Mouse (Mus musculus): ENCODE results near the gene Dapk1. TPM values are rescaled to one million over a fixed set of nuclear protein-coding genes. Genes with fewer than 3 reads are reported as not detected.

The Dapk1 gene
- polyA plus RNA-seq, 1 experiment from 2014 or later, result 3.3 TPM

DNA sequence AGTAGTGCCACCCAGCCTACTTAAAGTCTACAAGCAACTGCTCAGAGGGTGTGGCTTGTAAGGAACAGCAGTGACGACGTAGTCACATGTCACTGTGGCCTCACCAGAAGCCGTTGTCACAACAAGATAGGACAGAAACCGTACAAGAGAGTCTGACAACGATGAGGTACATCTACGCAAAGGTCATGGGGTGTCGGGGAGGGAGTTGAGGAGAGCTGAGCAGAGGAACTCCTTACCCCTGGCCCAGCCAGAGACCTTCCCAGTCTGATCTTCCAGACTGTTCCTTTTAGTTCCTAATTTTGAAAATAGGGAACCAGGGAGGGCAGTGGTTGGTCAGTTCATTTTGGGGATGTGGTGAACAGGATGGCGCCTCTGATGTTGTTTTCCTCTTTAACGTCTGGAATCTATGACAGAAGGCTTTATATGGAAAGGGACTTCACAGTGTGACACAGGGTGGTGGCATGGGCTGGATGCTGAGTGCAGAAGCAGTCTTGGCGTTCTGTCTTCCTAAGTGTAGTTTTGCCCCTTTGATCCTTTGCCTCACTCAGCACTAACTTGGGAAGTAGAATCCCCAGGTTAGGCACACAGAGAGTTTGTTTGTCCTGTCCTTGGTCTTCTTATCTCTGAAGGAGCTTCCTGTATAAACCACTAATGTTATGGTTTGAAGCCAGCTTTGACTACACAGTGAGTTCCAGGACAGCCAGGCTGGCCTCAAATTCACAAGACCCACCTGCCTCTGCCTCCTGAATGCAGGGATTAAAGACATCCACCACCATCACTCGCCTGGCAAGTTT is 71.3 kb downstream of the Dapk1 start:
- Histone ChIP-seq H3K4me1 (replicated peaks; ENCODE audit: control insufficient read depth, insufficient read depth, low read length) (no peaks in the 10 kb centered on the region), H3K36me3 (ENCODE audit: control insufficient read depth, insufficient read depth) (no peaks in the 10 kb centered on the region), H3K9ac (ENCODE audit: low read depth, low read length) (no peak overlapping the region), H3K4me3 (ENCODE audit: low read depth, low read length) (no peak overlapping the region), H3K9me3 (ENCODE audit: control insufficient read depth) (no peaks in the 10 kb centered on the region), H3K27me3 (replicated peaks; ENCODE audit: control insufficient read depth, insufficient read depth, low read length) (no peaks in the 10 kb centered on the region), H3K4me2 (replicated peaks; ENCODE audit: low read depth) (no peak overlapping the region), H3K27ac (ENCODE audit: low read depth, low read length) (no peak overlapping the region)
- ATAC-seq, result peak; percentile 64; the same call in 1 of the 2 replicates
- TF ChIP-seq CTCF (IDR thresholded peaks at IDR 0.05; ENCODE audit: low read depth), result no peak
- WGBS, result 69% methylated on average over 11 of the region's 11 CpGs

GRCm38 (mm10) chr13:60674301-60674700 is 72.6 kb downstream of the Dapk1 start:
- H3K4me2 ChIP-seq (replicated peaks; ENCODE audit: low read depth), result no peak overlapping the region
- 24% methylated on average over 2 of the region's 2 CpGs for WGBS
- no peaks in the 10 kb centered on the region for H3K4me1 ChIP-seq (replicated peaks; ENCODE audit: control insufficient read depth, insufficient read depth, low read length)
- no peak for ATAC-seq
- no peak overlapping the region for H3K9ac ChIP-seq (ENCODE audit: low read depth, low read length)
- H3K4me3 ChIP-seq (ENCODE audit: low read depth, low read length), result no peak overlapping the region
- no peaks in the 10 kb centered on the region for H3K9me3 ChIP-seq (ENCODE audit: control insufficient read depth)
- H3K36me3 ChIP-seq (ENCODE audit: control insufficient read depth, insufficient read depth), result no peaks in the 10 kb centered on the region
- no peak for TF ChIP-seq CTCF (IDR thresholded peaks at IDR 0.05; ENCODE audit: low read depth)
- H3K27me3 ChIP-seq (replicated peaks; ENCODE audit: control insufficient read depth, insufficient read depth, low read length), result no peaks in the 10 kb centered on the region
- H3K27ac ChIP-seq (ENCODE audit: low read depth, low read length), result no peak overlapping the region

DNA sequence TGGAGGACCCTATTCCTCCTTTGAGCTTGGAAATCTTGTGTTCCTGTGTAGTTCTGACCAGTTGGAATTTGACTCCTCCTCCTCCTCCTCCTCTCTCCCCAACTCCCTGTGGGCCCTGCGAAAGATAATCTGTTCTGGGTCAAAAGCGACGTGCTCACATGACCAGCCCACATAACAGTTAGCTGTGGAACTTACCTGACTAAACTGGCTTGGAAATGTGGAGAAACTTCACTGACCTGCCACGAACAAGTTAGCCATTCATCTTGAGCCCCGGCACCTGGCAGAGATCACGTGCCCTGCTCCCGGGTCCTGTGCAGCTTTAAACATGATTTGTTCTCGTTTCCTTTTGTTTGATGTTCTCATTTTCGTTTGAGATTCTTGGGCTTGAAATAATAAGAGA is 73.2 kb downstream of the Dapk1 start:
- 11% methylated on average over 9 of the region's 9 CpGs for WGBS
- ATAC-seq, result no peak
- Histone ChIP-seq H3K4me1 (replicated peaks; ENCODE audit: control insufficient read depth, insufficient read depth, low read length) (no peaks in the 10 kb centered on the region), H3K27me3 (replicated peaks; ENCODE audit: control insufficient read depth, insufficient read depth, low read length) (no peaks in the 10 kb centered on the region), H3K27ac (ENCODE audit: low read depth, low read length) (no peak overlapping the region), H3K36me3 (ENCODE audit: control insufficient read depth, insufficient read depth) (no peaks in the 10 kb centered on the region), H3K9me3 (ENCODE audit: control insufficient read depth) (no peaks in the 10 kb centered on the region), H3K4me2 (replicated peaks; ENCODE audit: low read depth) (peak overlapping the region; percentile 24; the same call in 1 of the 2 replicates), H3K4me3 (ENCODE audit: low read depth, low read length) (no peak overlapping the region), H3K9ac (ENCODE audit: low read depth, low read length) (no peak overlapping the region)
- TF ChIP-seq CTCF (IDR thresholded peaks at IDR 0.05; ENCODE audit: low read depth), result no peak

DNA sequence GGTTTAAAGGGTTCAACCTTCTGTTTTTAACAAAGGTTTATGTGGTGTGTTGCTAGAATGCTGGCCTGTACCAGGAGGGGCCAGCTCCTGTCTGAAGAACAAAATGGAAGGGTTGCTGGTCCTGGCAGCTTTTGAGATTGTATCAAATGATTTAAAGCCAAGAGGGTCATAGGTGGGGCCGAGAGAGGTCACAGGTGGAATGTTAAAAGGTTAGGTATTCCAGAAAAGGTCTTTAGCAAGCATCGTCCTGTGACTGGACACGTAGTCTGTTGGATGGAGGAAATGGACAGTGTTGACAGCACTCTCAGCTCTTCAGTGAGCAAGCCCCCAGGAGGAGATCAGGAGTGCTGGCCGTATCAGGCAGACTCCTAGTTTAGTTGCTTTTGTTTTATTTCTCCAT is 73.7 kb downstream of the Dapk1 start:
- Histone ChIP-seq H3K27me3 (replicated peaks; ENCODE audit: control insufficient read depth, insufficient read depth, low read length) (no peaks in the 10 kb centered on the region), H3K4me1 (replicated peaks; ENCODE audit: control insufficient read depth, insufficient read depth, low read length) (no peaks in the 10 kb centered on the region), H3K9me3 (ENCODE audit: control insufficient read depth) (no peaks in the 10 kb centered on the region), H3K4me2 (replicated peaks; ENCODE audit: low read depth) (no peak overlapping the region), H3K27ac (ENCODE audit: low read depth, low read length) (no peak overlapping the region), H3K9ac (ENCODE audit: low read depth, low read length) (no peak overlapping the region), H3K36me3 (ENCODE audit: control insufficient read depth, insufficient read depth) (no peaks in the 10 kb centered on the region), H3K4me3 (ENCODE audit: low read depth, low read length) (no peak overlapping the region)
- no peak for ATAC-seq
- TF ChIP-seq CTCF (IDR thresholded peaks at IDR 0.05; ENCODE audit: low read depth), result no peak
- 61% methylated on average over 4 of the region's 4 CpGs for WGBS

DNA sequence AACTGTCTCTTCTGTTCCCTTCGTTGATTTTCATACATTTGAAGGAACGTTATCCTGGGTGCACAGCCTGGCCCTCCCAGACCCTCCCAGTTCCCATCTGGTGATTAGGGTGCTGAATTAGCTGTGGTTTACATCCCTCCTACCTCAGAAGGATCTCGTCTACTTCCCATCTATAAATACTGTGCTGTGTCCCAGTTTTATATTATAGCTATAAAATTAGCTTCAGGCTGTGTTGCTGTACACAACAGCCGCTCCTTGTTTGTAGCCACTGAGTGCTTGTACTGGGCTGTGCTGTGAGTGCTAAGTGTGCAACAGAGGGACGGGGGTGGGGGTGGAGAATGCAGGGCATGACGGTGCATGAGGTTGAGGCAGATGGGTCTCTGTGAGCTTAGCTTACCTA is 77.2 kb downstream of the Dapk1 start:
- H3K27me3 ChIP-seq (replicated peaks; ENCODE audit: control insufficient read depth, insufficient read depth, low read length), result no peaks in the 10 kb centered on the region
- H3K27ac ChIP-seq (ENCODE audit: low read depth, low read length), result no peak overlapping the region
- no peak for TF ChIP-seq CTCF (IDR thresholded peaks at IDR 0.05; ENCODE audit: low read depth)
- no peaks in the 10 kb centered on the region for H3K9me3 ChIP-seq (ENCODE audit: control insufficient read depth)
- H3K4me1 ChIP-seq (replicated peaks; ENCODE audit: control insufficient read depth, insufficient read depth, low read length), result no peaks in the 10 kb centered on the region
- H3K9ac ChIP-seq (ENCODE audit: low read depth, low read length), result no peak overlapping the region
- ATAC-seq, result no peak
- H3K36me3 ChIP-seq (ENCODE audit: control insufficient read depth, insufficient read depth), result no peaks in the 10 kb centered on the region
- H3K4me3 ChIP-seq (ENCODE audit: low read depth, low read length), result no peak overlapping the region
- 66% methylated on average over 6 of the region's 6 CpGs for WGBS
- H3K4me2 ChIP-seq (replicated peaks; ENCODE audit: low read depth), result no peak overlapping the region

GRCm38 (mm10) chr13:60682714-60683695 is 81.3 kb downstream of the Dapk1 start:
- no peak overlapping the region for H3K9ac ChIP-seq (ENCODE audit: low read depth, low read length)
- H3K27ac ChIP-seq (ENCODE audit: low read depth, low read length), result no peak overlapping the region
- H3K4me2 ChIP-seq (replicated peaks; ENCODE audit: low read depth), result no peak overlapping the region
- H3K4me1 ChIP-seq (replicated peaks; ENCODE audit: control insufficient read depth, insufficient read depth, low read length), result peaks cover 9% of the 10 kb centered on the region; the same call in 1 of the 2 replicates
- TF ChIP-seq CTCF (IDR thresholded peaks at IDR 0.05; ENCODE audit: low read depth), result no peak
- no peaks in the 10 kb centered on the region for H3K9me3 ChIP-seq (ENCODE audit: control insufficient read depth)
- H3K36me3 ChIP-seq (ENCODE audit: control insufficient read depth, insufficient read depth), result no peaks in the 10 kb centered on the region
- ATAC-seq, result no peak
- 77% methylated on average over 15 of the region's 15 CpGs for WGBS
- no peaks in the 10 kb centered on the region for H3K27me3 ChIP-seq (replicated peaks; ENCODE audit: control insufficient read depth, insufficient read depth, low read length)
- no peak overlapping the region for H3K4me3 ChIP-seq (ENCODE audit: low read depth, low read length)
